Mouse (Mus musculus) hindbrain, postnatal 0 days (tissue): Measurements from ENCODE around the gene Egln2. TPM values are rescaled to one million over a fixed set of nuclear protein-coding genes. Genes with fewer than 3 reads are reported as not detected.

Experiments used
- ATAC-seq: fragments of 200-750 bp; cut with Nextera tagmentation; 2 replicates; pipeline ENCODE4 v1.8.0; 2017; ENCODE audit warnings: mild to moderate bottlenecking, moderate TSS enrichment, moderate library complexity
- DNase-seq: peaks from one replicate; pipeline ENCODE4 v3.0.0-alpha.2; 2015; ENCODE audit warnings: low spot score
- H3K27ac ChIP-seq: fragments of 300-500 bp; sonication (generic); 2 replicates; pipeline ENCODE4 v1.5.1; 2014; ENCODE audit warnings: mild to moderate bottlenecking
- H3K27me3 ChIP-seq: fragments of 300-500 bp; sonication (generic); 2 replicates; pipeline ENCODE4 v1.6.1; 2014; ENCODE audit warnings: low read length, mixed read lengths; ENCODE audit not compliant: insufficient read depth
- H3K36me3 ChIP-seq: fragments of 300-500 bp; sonication (generic); 2 replicates; pipeline ENCODE4 v1.6.1; 2014; ENCODE audit warnings: low read length, mixed read lengths; ENCODE audit not compliant: insufficient read depth
- H3K4me1 ChIP-seq: fragments of 300-500 bp; sonication (generic); 2 replicates; pipeline ENCODE4 v1.6.1; 2014; ENCODE audit warnings: antibody characterized with exemption, low read length, mixed read lengths; ENCODE audit not compliant: insufficient read depth
- H3K4me2 ChIP-seq: fragments of 300-500 bp; sonication (generic); 2 replicates; pipeline ENCODE4 v1.6.1; 2014; ENCODE audit warnings: low read depth, mild to moderate bottlenecking, low read length, moderate library complexity, mixed read lengths
- H3K4me3 ChIP-seq: fragments of 300-500 bp; sonication (generic); 2 replicates; pipeline ENCODE4 v1.5.1; 2014; ENCODE audit warnings: low read length
- H3K9ac ChIP-seq: fragments of 300-500 bp; sonication (generic); replicated peaks from 2 replicates; pipeline ENCODE4 v1.6.1; 2014; ENCODE audit warnings: mild to moderate bottlenecking, low read length, moderate library complexity, mixed read lengths
- H3K9me3 ChIP-seq: fragments of 300-500 bp; sonication (generic); 2 replicates; pipeline ENCODE4 v1.6.1; 2016; ENCODE audit warnings: low read length, mixed read lengths
- CTCF ChIP-seq: IDR thresholded peaks from 2 replicates; pipeline ENCODE4 v1.5.1; 2016; ENCODE audit warnings: antibody characterized with exemption, control low read depth, low read depth
- WGBS: fragments of 180-500 bp; shearing (Covaris S2); extraction: QIAGEN DNeasy Blood & Tissue Kit; methylation state at CpG from one replicate; pipeline ENCODE4 v1.1.7; 2014; 5-methylcytosine and 5-hydroxymethylcytosine counted together
- polyA plus RNA-seq: library from polyadenylated mRNA; unstranded; fragments of >200 nt; fragmentation: Nextera tagmentation; extraction: Ambion mirVana; gene quantifications from 2 replicates; pipeline ENCODE4 v1.2.1, GENCODE M21; 2015
- total RNA-seq: library from RNA; depleted of rRNA; stranded (reverse); fragments of >200 nt; gene quantifications from 2 replicates; pipeline ENCODE4 v1.2.3, GENCODE M21; 2014

Gene Egln2
- total and polyA plus RNA-seq, 2 experiments from 2014 or later: 78.6 to 117 TPM

DNA sequence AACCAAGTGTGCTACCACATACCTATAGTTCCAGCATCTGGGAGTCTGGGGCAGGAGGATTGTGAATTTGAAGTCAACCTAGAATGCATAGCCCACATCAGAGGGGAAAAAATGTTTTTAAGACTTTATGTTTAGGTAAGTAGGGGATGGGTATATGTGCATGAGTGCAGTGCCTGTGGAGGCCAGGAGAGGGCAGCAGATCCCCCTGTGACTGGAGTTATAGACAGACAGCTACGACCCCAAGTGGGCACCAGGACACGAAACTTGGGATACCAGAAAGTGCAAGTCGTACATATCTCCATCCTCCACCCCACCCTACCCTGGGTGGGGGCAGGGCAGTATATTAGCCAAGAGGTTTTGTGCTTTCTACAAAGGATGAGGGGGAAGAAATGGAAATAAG, 18.4 kb upstream of the Egln2 start:
- ATAC-seq (no peak), DNase-seq (peak; percentile 43)
- no peak overlapping the region for H3K9ac ChIP-seq
- H3K27ac ChIP-seq: no peak overlapping the region
- no peak overlapping the region for H3K4me3 ChIP-seq
- no peak overlapping the region for H3K4me2 ChIP-seq
- 72% methylated on average over 3 of the region's 3 CpGs for WGBS
- TF ChIP-seq CTCF: peak; percentile 77
- H3K9me3 ChIP-seq: no peaks in the 10 kb centered on the region
- no peaks in the 10 kb centered on the region for H3K27me3 ChIP-seq
- peaks cover 46% of the 10 kb centered on the region for H3K36me3 ChIP-seq
- no peaks in the 10 kb centered on the region for H3K4me1 ChIP-seq

DNA sequence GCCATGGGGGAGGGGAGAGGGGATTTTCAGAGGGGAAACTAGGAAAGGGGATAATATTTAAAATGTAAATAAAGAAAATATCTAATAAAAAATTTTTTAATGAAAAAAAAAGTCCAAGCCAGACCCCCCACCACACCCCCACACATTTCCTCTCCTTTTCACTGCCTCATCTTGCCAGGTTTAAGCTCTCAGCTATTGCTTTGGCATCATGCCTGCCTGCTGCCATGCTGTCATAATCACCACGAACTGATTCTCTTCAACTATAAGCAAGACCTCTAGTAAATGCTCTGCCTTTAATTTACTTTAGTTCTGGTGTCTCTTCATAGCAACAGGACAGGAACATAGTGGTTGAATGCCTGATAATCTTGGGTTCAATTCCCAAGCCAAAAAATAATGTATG, 15.9 kb upstream of the Egln2 start:
- DNase-seq (no peak), ATAC-seq (no peak)
- WGBS: 55% methylated on average over 1 of the region's 1 CpGs
- Histone ChIP-seq H3K27me3 (no peaks in the 10 kb centered on the region), H3K4me1 (peaks cover 6% of the 10 kb centered on the region), H3K4me2 (no peak overlapping the region), H3K36me3 (peaks cover 25% of the 10 kb centered on the region), H3K9ac (no peak overlapping the region), H3K4me3 (no peak overlapping the region), H3K27ac (no peak overlapping the region), H3K9me3 (no peaks in the 10 kb centered on the region)
- TF ChIP-seq CTCF: no peak

DNA sequence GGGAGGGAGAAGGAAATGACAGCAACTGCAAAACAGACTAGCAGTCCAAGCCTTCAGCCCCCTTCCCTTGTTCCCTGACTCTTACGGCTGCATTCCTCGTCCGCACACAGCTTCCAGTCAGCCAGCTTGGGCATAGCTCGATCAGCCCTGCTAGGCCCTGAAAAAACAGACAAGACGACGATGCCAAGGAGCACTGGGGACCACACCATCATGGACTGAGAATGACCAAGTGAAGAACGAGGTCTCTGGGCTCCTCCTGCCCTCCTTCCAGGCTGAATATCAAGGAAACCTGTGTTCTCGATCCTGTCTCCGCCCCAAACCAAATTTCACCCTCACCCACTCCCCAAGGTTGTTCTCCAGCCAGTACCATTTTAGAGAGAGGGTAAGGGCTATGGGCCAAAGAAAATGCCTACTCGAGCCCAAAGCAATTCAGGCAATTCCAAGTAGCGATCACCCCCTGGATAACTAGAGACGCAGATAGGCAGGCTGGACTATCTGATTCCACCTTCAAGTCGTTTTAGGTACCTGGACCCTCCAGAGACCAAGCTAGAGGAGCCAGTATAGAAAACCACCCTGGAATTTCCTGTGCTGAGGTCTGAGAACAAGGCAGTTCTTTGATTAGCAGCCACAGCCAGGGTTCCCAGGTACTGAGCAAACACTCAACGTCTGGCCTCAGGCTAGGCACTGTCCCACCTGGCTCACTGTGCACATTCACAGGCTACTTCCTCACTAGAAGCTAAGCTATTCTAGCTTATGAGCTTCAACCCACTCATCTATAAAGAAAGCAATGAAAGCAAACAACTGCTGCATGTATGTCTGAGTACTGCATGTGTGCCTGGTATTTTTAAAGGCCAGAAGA, 14.5 kb upstream of the Egln2 start, which contains the start of the genes Gm21983 and Mia:
Gene Gm21983 (minus strand): TSS at position 250 of the 859 bp plus-strand sequence.
Gene Mia (minus strand): TSS at position 321 of the 859 bp plus-strand sequence.
- H3K36me3 ChIP-seq: peaks cover 14% of the 10 kb centered on the region; the same call in 1 of the 2 replicates
- H3K9ac ChIP-seq: no peak within 1 kb of the TSS; the same call in 1 of the 2 replicates
- peak within 1 kb of the TSS; percentile 93 for H3K27ac ChIP-seq
- H3K27me3 ChIP-seq: no peaks in the 10 kb centered on the region
- peak; percentile 31 for DNase-seq
- H3K9me3 ChIP-seq: no peaks in the 10 kb centered on the region
- H3K4me1 ChIP-seq: peaks cover 7% of the 10 kb centered on the region
- H3K4me3 ChIP-seq: peak within 1 kb of the TSS; percentile 8; the same call in 1 of the 2 replicates
- WGBS: 61% methylated on average over 14 of the region's 14 CpGs
- no peak for ATAC-seq
- TF ChIP-seq CTCF: no peak
- peak within 1 kb of the TSS; percentile 62 for H3K4me2 ChIP-seq

DNA sequence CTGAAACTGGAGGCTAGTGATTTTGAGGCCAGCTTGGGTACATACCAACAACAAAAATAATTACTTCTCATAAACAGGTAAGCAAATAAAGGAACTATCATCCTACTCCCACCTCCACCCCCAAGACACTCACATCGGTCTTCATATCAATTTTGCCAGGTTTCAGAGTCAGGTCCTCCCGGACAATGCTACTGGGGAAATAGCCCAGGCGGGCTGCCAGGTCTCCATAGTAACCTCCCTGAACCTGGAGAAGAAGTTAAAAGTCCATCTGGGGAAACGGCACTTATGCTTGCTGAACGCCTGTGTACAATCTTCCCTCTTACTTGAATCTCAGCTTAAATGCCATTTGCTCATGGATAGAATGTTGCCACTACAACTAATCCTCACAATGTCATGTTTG, 13.4 kb upstream of the Egln2 start:
- TF ChIP-seq CTCF: no peak
- 22% methylated on average over 5 of the region's 5 CpGs for WGBS
- ATAC-seq (no peak), DNase-seq (peak; percentile 73)
- Histone ChIP-seq H3K27ac (peak overlapping the region; percentile 93; the same call in 1 of the 2 replicates), H3K36me3 (peaks cover 3% of the 10 kb centered on the region; the same call in 1 of the 2 replicates), H3K27me3 (no peaks in the 10 kb centered on the region), H3K4me3 (no peak overlapping the region), H3K9me3 (no peaks in the 10 kb centered on the region), H3K4me1 (peaks cover 7% of the 10 kb centered on the region), H3K4me2 (peak overlapping the region; percentile 62), H3K9ac (no peak overlapping the region)

DNA sequence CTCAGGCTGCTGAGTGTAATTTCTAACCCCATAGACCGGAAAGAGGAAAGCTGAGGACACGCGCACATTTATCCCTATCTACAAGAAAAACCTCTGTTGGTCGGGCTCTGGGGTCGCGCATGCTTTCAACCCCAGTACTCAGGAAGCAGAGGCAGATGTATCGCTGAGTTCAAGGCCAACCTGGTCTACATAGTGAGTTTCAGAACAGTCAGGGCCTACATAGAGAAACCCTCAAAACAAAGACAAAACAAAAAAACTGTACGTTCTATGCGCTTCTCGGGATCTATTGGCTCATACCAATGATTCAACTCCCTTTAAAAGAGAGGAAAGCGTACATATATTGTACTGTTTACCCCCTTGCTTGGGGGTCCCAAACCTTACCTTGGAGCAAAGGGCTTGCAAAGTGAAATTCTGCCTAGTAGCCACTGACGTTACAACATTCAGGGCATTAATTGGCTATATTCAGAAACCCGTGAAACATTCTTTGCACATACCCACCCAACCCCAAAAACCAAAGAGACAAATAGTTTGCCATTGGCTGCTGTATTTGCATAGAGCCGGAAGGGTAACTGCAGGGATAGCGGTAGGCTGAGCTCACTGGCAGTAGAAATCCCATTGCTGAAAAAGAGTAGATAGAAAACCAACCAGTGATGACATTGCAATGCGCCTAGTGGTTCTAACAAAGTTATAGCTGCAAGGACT, 12.8 kb upstream of the Egln2 start:
- peak overlapping the region; percentile 66 for H3K4me3 ChIP-seq
- peaks cover 7% of the 10 kb centered on the region for H3K4me1 ChIP-seq
- WGBS: 49% methylated on average over 16 of the region's 16 CpGs
- H3K4me2 ChIP-seq: peak overlapping the region; percentile 62
- DNase-seq (no peak), ATAC-seq (no peak)
- no peaks in the 10 kb centered on the region for H3K9me3 ChIP-seq
- H3K27me3 ChIP-seq: no peaks in the 10 kb centered on the region
- H3K27ac ChIP-seq: peak overlapping the region; percentile 93
- H3K9ac ChIP-seq: 0 out of 2 replicates have a peak overlapping the region, but pooled peaks have one; percentile 33
- no peak for TF ChIP-seq CTCF
- peaks cover 2% of the 10 kb centered on the region; the same call in 1 of the 2 replicates for H3K36me3 ChIP-seq

DNA sequence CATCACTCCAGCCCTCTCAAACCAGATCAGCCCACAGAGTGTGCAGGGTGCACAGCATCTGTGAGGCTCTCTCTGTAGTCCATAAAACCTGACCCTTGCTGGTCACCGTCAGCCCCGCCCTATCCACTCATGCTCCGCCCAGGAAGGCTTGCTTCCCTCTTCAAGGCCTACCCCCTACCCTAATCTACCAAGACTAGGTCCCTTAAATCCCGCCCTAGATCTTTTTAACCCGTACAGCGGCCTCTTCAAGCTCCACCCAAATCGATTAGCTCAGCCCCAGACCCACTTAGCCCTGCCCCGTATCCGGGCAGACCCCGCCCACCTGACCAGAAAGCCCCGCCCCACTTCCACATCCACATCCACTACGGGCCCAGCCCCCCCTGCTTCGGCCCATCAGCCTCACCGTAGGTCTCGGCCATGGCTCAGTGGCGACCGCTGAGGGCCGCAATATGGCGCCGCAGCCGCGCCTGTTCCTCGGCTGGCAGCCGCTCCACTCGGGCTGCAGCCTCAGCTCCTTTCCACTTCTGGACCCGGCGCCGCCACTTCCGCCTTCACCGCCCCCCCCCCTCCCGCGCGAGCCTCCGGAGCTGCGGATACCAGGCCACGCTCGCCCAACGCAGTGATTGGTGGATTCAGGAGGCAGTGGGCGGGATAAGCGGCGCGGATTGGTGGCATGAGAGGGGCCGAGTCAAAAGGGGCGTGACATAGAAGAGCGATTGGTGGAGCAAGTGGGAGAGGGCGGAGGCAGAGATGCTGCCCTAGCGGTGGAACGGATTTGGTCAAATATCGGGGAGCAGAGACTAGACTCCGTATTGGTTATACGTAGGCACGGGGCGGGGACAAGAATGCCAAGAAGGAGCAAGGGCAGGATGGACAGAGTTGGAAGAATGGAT, 12.0 kb upstream of the Egln2 start, which contains the start of gene Rab4b:
Gene Rab4b (minus strand): TSS at position 573 of the 893 bp plus-strand sequence.
- DNase-seq (peak; percentile 99), ATAC-seq (peak; percentile 98)
- H3K4me2 ChIP-seq: peak within 1 kb of the TSS; percentile 62
- H3K4me3 ChIP-seq: peak within 1 kb of the TSS; percentile 66
- peak; percentile 83 for TF ChIP-seq CTCF
- H3K27me3 ChIP-seq: no peaks in the 10 kb centered on the region
- peak within 1 kb of the TSS; percentile 93 for H3K27ac ChIP-seq
- peaks cover 8% of the 10 kb centered on the region for H3K36me3 ChIP-seq
- no peaks in the 10 kb centered on the region for H3K9me3 ChIP-seq
- WGBS: under 1% methylated on average over 52 of the region's 53 CpGs
- peaks cover 7% of the 10 kb centered on the region for H3K4me1 ChIP-seq
- peak within 1 kb of the TSS; percentile 60 for H3K9ac ChIP-seq
